Mouse (Mus musculus) ES-CJ7 (cell line): ENCODE measurements around the gene Klhl35.
A peak's percentile ranks its signal among the peaks of the same experiment; 100 is the strongest.
"Not testable (repeated sequence)": the region's sequence is repeated elsewhere in the genome, so short reads cannot be mapped to it uniquely, and the experiment has no call there.

ENCODE experiments used
- DNase-seq: peaks from one replicate; pipeline ENCODE4 v3.0.0; 2011; ENCODE audit warnings: low read depth, low spot score

The Klhl35 gene

GRCm38 (mm10) chr7:99500201-99500600, 34.4 kb downstream of the Klhl35 start:
- peak; percentile 74 for DNase-seq

GRCm38 (mm10) chr7:99500655-99501054, 34.9 kb downstream of the Klhl35 start:
- no peak for DNase-seq

GRCm38 (mm10) chr7:99501148-99501547, 35.3 kb downstream of the Klhl35 start:
- no peak for DNase-seq

GRCm38 (mm10) chr7:99504556-99504955, 38.8 kb downstream of the Klhl35 start:
- no peak for DNase-seq

GRCm38 (mm10) chr7:99508187-99508586, 42.4 kb downstream of the Klhl35 start:
- not testable (repeated sequence) for DNase-seq

- no peak for DNase-seq
These were observed 44.3 kb downstream of the Klhl35 start for GRCm38 (mm10) chr7:99510087-99510501.

GRCm38 (mm10) chr7:99516092-99516813, 50.4 kb downstream of the Klhl35 start:
- DNase-seq = no peak

GRCm38 (mm10) chr7:99516814-99517157, 51.0 kb downstream of the Klhl35 start:
- no peak for DNase-seq

GRCm38 (mm10) chr7:99518954-99519644, 53.3 kb downstream of the Klhl35 start:
- DNase-seq = peak; percentile 75

GRCm38 (mm10) chr7:99523121-99523520, 57.3 kb downstream of the Klhl35 start:
- no peak for DNase-seq
